Mouse (Mus musculus): ENCODE data around the gene Gba2. TPM values are rescaled to one million over a fixed set of nuclear protein-coding genes. Genes with fewer than 3 reads are reported as not detected.

The Gba2 gene
- polyA plus RNA-seq, 1 experiment from 2014 or later: 15.1 TPM

- Histone ChIP-seq H3K27me3 (replicated peaks; ENCODE audit: control insufficient read depth, insufficient read depth, low read length) (no peaks in the 10 kb centered on the region), H3K4me2 (ENCODE audit: low read depth, low read length) (0 out of 2 replicates have a peak overlapping the region, but pooled peaks have one; percentile 1), H3K27ac (replicated peaks; ENCODE audit: low read depth, low read length) (no peak overlapping the region), H3K9ac (ENCODE audit: low read depth, low read length) (no peak overlapping the region), H3K4me3 (ENCODE audit: low read depth, low read length) (no peak overlapping the region), H3K36me3 (ENCODE audit: control insufficient read depth, insufficient read depth, low read length) (peaks cover 46% of the 10 kb centered on the region), H3K4me1 (ENCODE audit: control insufficient read depth, insufficient read depth, low read length) (peaks cover 37% of the 10 kb centered on the region), H3K9me3 (ENCODE audit: control insufficient read depth, low read length) (no peaks in the 10 kb centered on the region)
- no peak for ATAC-seq (ENCODE audit: low read depth)
- WGBS: 78% methylated on average over 2 of the region's 2 CpGs
- no peak for DNase-seq (ENCODE audit: low spot score)
Measured at GRCm38 (mm10) chr4:43575356-43575755, 3.3 kb downstream of the Gba2 start.

GRCm38 (mm10) chr4:43573561-43573960, 5.1 kb downstream of the Gba2 start:
- Histone ChIP-seq H3K27me3 (replicated peaks; ENCODE audit: control insufficient read depth, insufficient read depth, low read length) (no peaks in the 10 kb centered on the region), H3K27ac (replicated peaks; ENCODE audit: low read depth, low read length) (no peak overlapping the region), H3K4me3 (ENCODE audit: low read depth, low read length) (no peak overlapping the region), H3K9me3 (ENCODE audit: control insufficient read depth, low read length) (no peaks in the 10 kb centered on the region), H3K4me2 (ENCODE audit: low read depth, low read length) (no peak overlapping the region), H3K36me3 (ENCODE audit: control insufficient read depth, insufficient read depth, low read length) (peaks cover 61% of the 10 kb centered on the region), H3K4me1 (ENCODE audit: control insufficient read depth, insufficient read depth, low read length) (peaks cover 29% of the 10 kb centered on the region), H3K9ac (ENCODE audit: low read depth, low read length) (no peak overlapping the region)
- ATAC-seq (ENCODE audit: low read depth): no peak
- WGBS: 93% methylated on average over 4 of the region's 4 CpGs
- DNase-seq (ENCODE audit: low spot score): no peak

DNA sequence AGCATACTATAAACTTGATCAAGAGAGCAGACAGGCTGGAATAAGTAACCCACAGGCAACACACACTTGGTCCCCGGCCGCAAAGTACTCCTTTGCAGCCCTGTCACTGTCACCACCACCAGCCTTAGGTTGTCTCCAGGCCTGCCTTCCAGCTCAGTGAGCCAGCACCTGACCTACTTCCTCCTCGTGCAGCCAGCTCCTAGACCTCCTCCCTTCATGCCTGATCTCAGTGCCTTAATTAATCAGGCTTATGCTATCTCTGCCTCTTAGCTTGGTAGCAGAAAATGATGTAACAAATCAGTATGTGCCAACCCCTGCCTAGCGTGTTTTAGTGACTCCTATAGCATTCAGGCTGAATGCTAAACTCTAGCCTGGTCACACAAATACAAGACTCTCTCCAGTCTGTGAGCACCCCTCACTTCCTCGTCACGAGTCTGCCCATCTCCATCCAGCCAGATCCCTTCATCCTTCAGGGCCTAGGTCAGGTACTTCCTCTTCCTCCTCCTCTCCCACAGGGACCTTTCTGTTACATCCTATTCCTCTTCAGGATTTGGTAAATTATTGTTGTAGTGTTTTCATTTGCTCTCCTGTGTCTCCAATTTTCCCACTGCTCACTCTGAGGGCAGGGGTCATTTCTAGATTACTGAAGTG, 7.2 kb downstream of the Gba2 start:
- no peak overlapping the region for H3K4me2 ChIP-seq (ENCODE audit: low read depth, low read length)
- peaks cover 14% of the 10 kb centered on the region for H3K4me1 ChIP-seq (ENCODE audit: control insufficient read depth, insufficient read depth, low read length)
- DNase-seq (ENCODE audit: low spot score) (no peak), ATAC-seq (ENCODE audit: low read depth) (no peak)
- H3K36me3 ChIP-seq (ENCODE audit: control insufficient read depth, insufficient read depth, low read length): peaks cover 82% of the 10 kb centered on the region
- no peak overlapping the region for H3K4me3 ChIP-seq (ENCODE audit: low read depth, low read length)
- WGBS: 86% methylated on average over 6 of the region's 6 CpGs
- no peaks in the 10 kb centered on the region for H3K27me3 ChIP-seq (replicated peaks; ENCODE audit: control insufficient read depth, insufficient read depth, low read length)
- H3K9me3 ChIP-seq (ENCODE audit: control insufficient read depth, low read length): no peaks in the 10 kb centered on the region
- H3K9ac ChIP-seq (ENCODE audit: low read depth, low read length): no peak overlapping the region
- H3K27ac ChIP-seq (replicated peaks; ENCODE audit: low read depth, low read length): no peak overlapping the region

GRCm38 (mm10) chr4:43567140-43567539, 11.5 kb downstream of the Gba2 start:
- DNase-seq (ENCODE audit: low spot score) (no peak), ATAC-seq (ENCODE audit: low read depth) (no peak)
- Histone ChIP-seq H3K36me3 (ENCODE audit: control insufficient read depth, insufficient read depth, low read length) (peaks cover 78% of the 10 kb centered on the region), H3K4me1 (ENCODE audit: control insufficient read depth, insufficient read depth, low read length) (peaks cover 7% of the 10 kb centered on the region), H3K4me2 (ENCODE audit: low read depth, low read length) (no peak overlapping the region), H3K9ac (ENCODE audit: low read depth, low read length) (no peak overlapping the region), H3K27me3 (replicated peaks; ENCODE audit: control insufficient read depth, insufficient read depth, low read length) (no peaks in the 10 kb centered on the region), H3K4me3 (ENCODE audit: low read depth, low read length) (no peak overlapping the region), H3K9me3 (ENCODE audit: control insufficient read depth, low read length) (no peaks in the 10 kb centered on the region), H3K27ac (replicated peaks; ENCODE audit: low read depth, low read length) (no peak overlapping the region)
- 93% methylated on average over 9 of the region's 9 CpGs for WGBS

- DNase-seq (ENCODE audit: low spot score) (peak; percentile 49), ATAC-seq (ENCODE audit: low read depth) (no peak)
- H3K9me3 ChIP-seq (ENCODE audit: control insufficient read depth, low read length): no peaks in the 10 kb centered on the region
- H3K27ac ChIP-seq (replicated peaks; ENCODE audit: low read depth, low read length): no peak overlapping the region
- 53% methylated on average over 2 of the region's 2 CpGs for WGBS
- H3K36me3 ChIP-seq (ENCODE audit: control insufficient read depth, insufficient read depth, low read length): peaks cover 48% of the 10 kb centered on the region
- peaks cover 24% of the 10 kb centered on the region for H3K4me1 ChIP-seq (ENCODE audit: control insufficient read depth, insufficient read depth, low read length)
- no peaks in the 10 kb centered on the region for H3K27me3 ChIP-seq (replicated peaks; ENCODE audit: control insufficient read depth, insufficient read depth, low read length)
- H3K4me3 ChIP-seq (ENCODE audit: low read depth, low read length): no peak overlapping the region
- no peak overlapping the region for H3K9ac ChIP-seq (ENCODE audit: low read depth, low read length)
- H3K4me2 ChIP-seq (ENCODE audit: low read depth, low read length): no peak overlapping the region
Measured at GRCm38 (mm10) chr4:43564231-43564630, 14.4 kb downstream of the Gba2 start.

DNA sequence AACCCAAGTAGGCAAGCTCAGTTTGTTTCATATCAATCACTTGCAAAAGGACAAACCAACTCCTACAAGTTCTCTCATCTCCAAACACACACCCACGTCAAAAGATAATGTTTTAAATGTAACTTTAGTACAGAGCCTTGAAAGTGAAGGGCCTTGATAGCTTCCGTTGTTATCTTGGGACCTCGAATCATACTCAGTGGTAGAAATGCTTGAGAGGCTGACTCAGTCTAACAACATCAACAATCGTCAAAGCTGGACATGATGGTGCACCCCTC, 15.1 kb downstream of the Gba2 start:
- no peaks in the 10 kb centered on the region for H3K27me3 ChIP-seq (replicated peaks; ENCODE audit: control insufficient read depth, insufficient read depth, low read length)
- DNase-seq (ENCODE audit: low spot score) (no peak), ATAC-seq (ENCODE audit: low read depth) (no peak)
- no peaks in the 10 kb centered on the region for H3K9me3 ChIP-seq (ENCODE audit: control insufficient read depth, low read length)
- H3K27ac ChIP-seq (replicated peaks; ENCODE audit: low read depth, low read length): no peak overlapping the region
- H3K4me1 ChIP-seq (ENCODE audit: control insufficient read depth, insufficient read depth, low read length): peaks cover 31% of the 10 kb centered on the region
- H3K4me3 ChIP-seq (ENCODE audit: low read depth, low read length): peak overlapping the region; percentile 96
- peak overlapping the region; percentile 93 for H3K9ac ChIP-seq (ENCODE audit: low read depth, low read length)
- H3K36me3 ChIP-seq (ENCODE audit: control insufficient read depth, insufficient read depth, low read length): peaks cover 42% of the 10 kb centered on the region
- peak overlapping the region; percentile 88 for H3K4me2 ChIP-seq (ENCODE audit: low read depth, low read length)
- WGBS: 86% methylated on average over 4 of the region's 4 CpGs

DNA sequence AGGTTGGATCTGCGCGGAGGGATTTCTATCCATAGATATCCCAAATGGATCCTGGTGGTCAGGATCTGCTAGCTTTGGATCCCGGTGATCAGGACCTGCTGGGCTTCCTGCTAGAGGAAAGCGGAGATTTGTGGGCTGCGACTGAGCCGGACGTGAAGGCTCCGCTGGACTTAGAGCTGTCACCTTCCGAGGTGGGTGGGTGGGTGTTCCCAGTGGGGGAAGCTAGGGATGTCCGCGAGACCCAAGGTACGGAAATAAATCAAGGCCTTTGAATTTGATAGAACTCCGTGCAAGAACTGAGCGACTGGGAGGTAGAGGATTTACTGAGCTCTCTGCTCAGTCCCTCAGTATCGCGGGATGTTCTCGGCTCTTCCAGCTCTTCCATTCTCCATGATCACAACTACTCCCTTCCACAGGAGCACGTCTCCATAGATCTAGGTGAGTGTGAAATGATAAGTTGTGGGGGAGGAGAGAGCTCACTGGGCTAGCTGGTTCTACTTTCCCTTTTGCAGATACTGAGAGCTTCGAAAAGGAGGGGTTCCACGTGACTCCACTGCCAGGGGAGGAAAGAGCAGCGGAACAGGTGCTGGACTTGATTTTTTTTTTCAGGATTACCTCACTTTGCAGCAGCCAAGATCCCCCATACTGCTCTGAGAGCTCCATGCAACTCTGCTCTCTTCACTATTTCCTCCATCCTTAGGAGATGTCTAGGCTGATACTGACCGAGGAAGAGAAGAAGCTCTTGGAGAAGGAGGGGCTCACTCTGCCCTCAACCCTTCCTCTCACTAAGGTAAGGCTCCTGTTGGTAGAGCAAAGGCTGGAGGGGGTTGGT, 15.7 kb downstream of the Gba2 start:
- Histone ChIP-seq H3K9ac (ENCODE audit: low read depth, low read length) (peak overlapping the region; percentile 93), H3K36me3 (ENCODE audit: control insufficient read depth, insufficient read depth, low read length) (peaks cover 36% of the 10 kb centered on the region), H3K27me3 (replicated peaks; ENCODE audit: control insufficient read depth, insufficient read depth, low read length) (no peaks in the 10 kb centered on the region), H3K27ac (replicated peaks; ENCODE audit: low read depth, low read length) (peak overlapping the region; percentile 99), H3K4me3 (ENCODE audit: low read depth, low read length) (peak overlapping the region; percentile 96), H3K4me2 (ENCODE audit: low read depth, low read length) (peak overlapping the region; percentile 88), H3K9me3 (ENCODE audit: control insufficient read depth, low read length) (no peaks in the 10 kb centered on the region), H3K4me1 (ENCODE audit: control insufficient read depth, insufficient read depth, low read length) (peaks cover 37% of the 10 kb centered on the region)
- peak; percentile 25 for DNase-seq (ENCODE audit: low spot score)
- 5% methylated on average over 22 of the region's 22 CpGs for WGBS
- ATAC-seq (ENCODE audit: low read depth): no peak; the same call in 1 of the 2 replicates

- no peaks in the 10 kb centered on the region for H3K9me3 ChIP-seq (ENCODE audit: control insufficient read depth, low read length)
- H3K36me3 ChIP-seq (ENCODE audit: control insufficient read depth, insufficient read depth, low read length): peaks cover 28% of the 10 kb centered on the region
- peak within 1 kb of the TSS; percentile 99 for H3K27ac ChIP-seq (replicated peaks; ENCODE audit: low read depth, low read length)
- H3K4me2 ChIP-seq (ENCODE audit: low read depth, low read length): peak within 1 kb of the TSS; percentile 88
- H3K4me1 ChIP-seq (ENCODE audit: control insufficient read depth, insufficient read depth, low read length): peaks cover 39% of the 10 kb centered on the region
- ATAC-seq (ENCODE audit: low read depth) (peak; percentile 94), DNase-seq (ENCODE audit: low spot score) (peak; percentile 99)
- H3K9ac ChIP-seq (ENCODE audit: low read depth, low read length): peak within 1 kb of the TSS; percentile 93
- WGBS: under 1% methylated on average over 47 of the region's 62 CpGs
- no peaks in the 10 kb centered on the region for H3K27me3 ChIP-seq (replicated peaks; ENCODE audit: control insufficient read depth, insufficient read depth, low read length)
- peak within 1 kb of the TSS; percentile 96 for H3K4me3 ChIP-seq (ENCODE audit: low read depth, low read length)
Measured at GRCm38 (mm10) chr4:43561997-43562768, 16.5 kb downstream of the Gba2 start, which contains the start of the genes Creb3 and Tln1. TSS of gene Creb3 (plus strand) at chr4:43562332. TSS of gene Tln1 (minus strand) at chr4:43562691.

Data from embryonic facial prominence, embryonic 14.5 days (tissue).